Mouse (Mus musculus): Measurements from ENCODE around the gene Foxi3. TPM values are rescaled to one million over a fixed set of nuclear protein-coding genes. Genes with fewer than 3 reads are reported as not detected.

The Foxi3 gene
- polyA plus RNA-seq, 1 experiment from 2014 or later = not detected

DNA sequence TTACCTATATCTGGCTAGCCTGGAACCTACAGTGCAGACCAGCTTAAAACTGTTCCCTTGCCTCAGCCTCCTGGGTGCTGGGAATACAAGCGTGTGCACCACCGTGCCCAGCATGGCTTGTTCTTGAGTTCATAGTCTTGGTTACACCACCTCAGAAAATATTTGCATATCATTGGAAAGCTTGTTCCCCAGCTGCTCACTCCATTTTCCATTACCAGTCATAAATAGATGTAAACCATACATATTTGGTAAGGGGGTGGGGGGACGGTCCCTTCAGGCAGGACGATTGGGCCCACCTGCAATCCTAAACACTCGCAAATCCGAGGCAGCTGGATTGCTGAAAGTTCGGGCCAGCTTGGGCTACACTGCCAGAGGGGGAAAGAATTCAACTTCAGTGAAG is 3.1 kb upstream of the Foxi3 start:
- Histone ChIP-seq H3K36me3 (ENCODE audit: control insufficient read depth, insufficient read depth) (no peaks in the 10 kb centered on the region), H3K9ac (ENCODE audit: low read length) (no peak overlapping the region), H3K9me3 (replicated peaks; ENCODE audit: control insufficient read depth, low read length) (no peaks in the 10 kb centered on the region), H3K4me1 (ENCODE audit: control insufficient read depth, insufficient read depth, low read length) (peaks cover 9% of the 10 kb centered on the region), H3K27ac (ENCODE audit: low read length) (no peak overlapping the region), H3K27me3 (ENCODE audit: control insufficient read depth, insufficient read depth, low read length) (peaks cover 49% of the 10 kb centered on the region), H3K4me3 (ENCODE audit: low read length) (no peak overlapping the region), H3K4me2 (ENCODE audit: low read depth, low read length) (no peak overlapping the region)
- 66% methylated on average over 7 of the region's 7 CpGs for WGBS
- no peak for ATAC-seq (replicated peaks; ENCODE audit: extremely low read depth, insufficient read depth, low FRiP score)

DNA sequence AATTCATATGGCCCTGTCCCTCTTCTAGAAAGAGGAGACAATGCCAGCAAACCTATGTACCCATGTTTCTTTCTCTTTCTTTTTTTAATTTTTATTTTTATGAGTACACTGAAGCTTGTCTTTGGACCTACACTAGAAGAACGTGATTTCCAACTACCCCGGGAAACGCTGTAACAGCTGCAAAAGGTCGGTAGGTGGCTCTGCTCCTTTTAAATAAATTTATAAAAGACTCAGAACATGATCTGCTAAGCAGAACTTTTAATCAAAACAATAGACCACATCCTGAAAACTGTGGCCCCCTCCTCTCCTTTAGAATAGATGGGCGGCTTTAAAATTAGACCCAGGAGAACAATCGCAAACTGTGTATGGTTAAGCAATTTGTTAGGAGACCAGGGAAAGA is 2.3 kb upstream of the Foxi3 start:
- WGBS = 13% methylated on average over 6 of the region's 6 CpGs
- Histone ChIP-seq H3K4me2 (ENCODE audit: low read depth, low read length) (no peak overlapping the region), H3K4me1 (ENCODE audit: control insufficient read depth, insufficient read depth, low read length) (peaks cover 9% of the 10 kb centered on the region), H3K4me3 (ENCODE audit: low read length) (no peak overlapping the region), H3K36me3 (ENCODE audit: control insufficient read depth, insufficient read depth) (no peaks in the 10 kb centered on the region), H3K9me3 (replicated peaks; ENCODE audit: control insufficient read depth, low read length) (no peaks in the 10 kb centered on the region), H3K27ac (ENCODE audit: low read length) (no peak overlapping the region), H3K9ac (ENCODE audit: low read length) (no peak overlapping the region), H3K27me3 (ENCODE audit: control insufficient read depth, insufficient read depth, low read length) (peaks cover 55% of the 10 kb centered on the region)
- no peak for ATAC-seq (replicated peaks; ENCODE audit: extremely low read depth, insufficient read depth, low FRiP score)

DNA sequence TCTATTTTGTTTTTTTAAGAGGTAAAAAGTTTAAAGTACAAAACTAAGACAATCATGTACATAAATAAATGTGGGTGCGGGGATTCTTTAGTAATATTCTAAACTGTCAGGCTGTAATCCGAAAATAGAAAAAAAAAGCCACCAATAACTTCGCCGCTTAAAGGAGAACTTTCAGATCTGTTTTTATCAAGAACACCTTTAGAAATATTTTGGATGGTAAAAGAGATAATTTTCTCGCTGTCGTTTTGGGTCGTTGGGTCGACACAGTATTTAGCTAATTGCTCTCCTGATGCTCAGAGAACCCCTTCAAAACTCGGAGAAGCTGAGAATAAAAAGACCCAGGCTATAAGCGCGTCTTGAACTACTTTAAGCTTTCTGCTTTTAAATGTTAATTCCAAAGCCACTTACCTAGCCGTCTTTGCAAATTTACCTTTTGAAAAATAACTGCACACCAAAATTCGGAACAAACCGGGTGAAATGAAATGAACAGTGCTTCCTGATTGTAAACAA is 985 bp upstream of the Foxi3 start:
- H3K27me3 ChIP-seq (ENCODE audit: control insufficient read depth, insufficient read depth, low read length) = peaks cover 66% of the 10 kb centered on the region
- ATAC-seq (replicated peaks; ENCODE audit: extremely low read depth, insufficient read depth, low FRiP score) = no peak
- no peak overlapping the region for H3K4me2 ChIP-seq (ENCODE audit: low read depth, low read length)
- WGBS = 6% methylated on average over 14 of the region's 14 CpGs
- H3K9me3 ChIP-seq (replicated peaks; ENCODE audit: control insufficient read depth, low read length) = no peaks in the 10 kb centered on the region
- peaks cover 9% of the 10 kb centered on the region for H3K4me1 ChIP-seq (ENCODE audit: control insufficient read depth, insufficient read depth, low read length)
- H3K4me3 ChIP-seq (ENCODE audit: low read length) = no peak overlapping the region
- no peak overlapping the region for H3K27ac ChIP-seq (ENCODE audit: low read length)
- no peak overlapping the region for H3K9ac ChIP-seq (ENCODE audit: low read length)
- no peaks in the 10 kb centered on the region for H3K36me3 ChIP-seq (ENCODE audit: control insufficient read depth, insufficient read depth)

DNA sequence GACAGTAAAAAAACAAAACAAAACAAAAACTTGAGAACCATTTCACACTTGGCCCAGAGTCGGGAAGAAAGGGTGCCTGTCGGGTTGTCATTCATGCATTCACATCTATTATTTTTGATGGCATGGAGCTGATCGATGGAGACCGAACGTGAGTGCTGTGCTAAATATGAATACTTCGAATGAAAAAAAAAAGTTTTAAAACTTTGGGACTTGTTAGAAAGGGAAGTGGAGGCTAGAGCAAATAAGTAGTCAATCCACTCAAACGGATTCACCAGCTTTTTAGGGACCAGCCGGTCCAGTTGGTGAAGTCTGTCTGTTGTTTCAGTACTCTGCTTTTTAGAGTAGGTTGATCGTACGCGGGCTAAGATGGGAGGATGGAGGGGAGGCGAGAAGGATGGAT is 490 bp upstream of the Foxi3 start:
- WGBS = 2% methylated on average over 12 of the region's 12 CpGs
- peak overlapping the region; percentile 50 for H3K4me3 ChIP-seq (ENCODE audit: low read length)
- peak overlapping the region; percentile 67 for H3K4me2 ChIP-seq (ENCODE audit: low read depth, low read length)
- no peak overlapping the region for H3K9ac ChIP-seq (ENCODE audit: low read length)
- ATAC-seq (replicated peaks; ENCODE audit: extremely low read depth, insufficient read depth, low FRiP score) = no peak
- H3K4me1 ChIP-seq (ENCODE audit: control insufficient read depth, insufficient read depth, low read length) = peaks cover 9% of the 10 kb centered on the region
- no peak overlapping the region for H3K27ac ChIP-seq (ENCODE audit: low read length)
- peaks cover 69% of the 10 kb centered on the region for H3K27me3 ChIP-seq (ENCODE audit: control insufficient read depth, insufficient read depth, low read length)
- no peaks in the 10 kb centered on the region for H3K36me3 ChIP-seq (ENCODE audit: control insufficient read depth, insufficient read depth)
- no peaks in the 10 kb centered on the region for H3K9me3 ChIP-seq (replicated peaks; ENCODE audit: control insufficient read depth, low read length)

DNA sequence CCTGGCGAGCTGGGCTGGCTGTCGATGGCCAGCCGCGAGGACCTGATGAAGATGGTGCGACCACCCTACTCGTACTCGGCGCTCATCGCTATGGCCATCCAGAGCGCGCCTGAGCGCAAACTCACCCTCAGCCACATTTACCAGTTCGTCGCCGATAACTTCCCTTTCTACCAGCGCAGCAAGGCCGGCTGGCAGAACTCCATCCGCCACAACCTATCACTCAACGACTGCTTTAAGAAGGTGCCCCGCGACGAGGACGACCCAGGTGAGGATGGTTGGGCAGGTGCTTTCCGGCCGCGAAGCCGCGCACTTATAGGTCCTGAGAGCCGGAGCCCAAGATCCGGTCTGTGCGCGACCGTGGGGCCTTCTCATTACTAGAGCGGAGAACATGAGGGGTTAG is 605 bp downstream of the Foxi3 start:
- WGBS = 1% methylated on average over 30 of the region's 34 CpGs
- Histone ChIP-seq H3K9ac (ENCODE audit: low read length) (no peak overlapping the region), H3K27ac (ENCODE audit: low read length) (no peak overlapping the region), H3K4me1 (ENCODE audit: control insufficient read depth, insufficient read depth, low read length) (peaks cover 9% of the 10 kb centered on the region), H3K9me3 (replicated peaks; ENCODE audit: control insufficient read depth, low read length) (no peaks in the 10 kb centered on the region), H3K36me3 (ENCODE audit: control insufficient read depth, insufficient read depth) (no peaks in the 10 kb centered on the region), H3K27me3 (ENCODE audit: control insufficient read depth, insufficient read depth, low read length) (peaks cover 64% of the 10 kb centered on the region), H3K4me2 (ENCODE audit: low read depth, low read length) (peak overlapping the region; percentile 67), H3K4me3 (ENCODE audit: low read length) (peak overlapping the region; percentile 50)
- ATAC-seq (replicated peaks; ENCODE audit: extremely low read depth, insufficient read depth, low FRiP score) = no peak

DNA sequence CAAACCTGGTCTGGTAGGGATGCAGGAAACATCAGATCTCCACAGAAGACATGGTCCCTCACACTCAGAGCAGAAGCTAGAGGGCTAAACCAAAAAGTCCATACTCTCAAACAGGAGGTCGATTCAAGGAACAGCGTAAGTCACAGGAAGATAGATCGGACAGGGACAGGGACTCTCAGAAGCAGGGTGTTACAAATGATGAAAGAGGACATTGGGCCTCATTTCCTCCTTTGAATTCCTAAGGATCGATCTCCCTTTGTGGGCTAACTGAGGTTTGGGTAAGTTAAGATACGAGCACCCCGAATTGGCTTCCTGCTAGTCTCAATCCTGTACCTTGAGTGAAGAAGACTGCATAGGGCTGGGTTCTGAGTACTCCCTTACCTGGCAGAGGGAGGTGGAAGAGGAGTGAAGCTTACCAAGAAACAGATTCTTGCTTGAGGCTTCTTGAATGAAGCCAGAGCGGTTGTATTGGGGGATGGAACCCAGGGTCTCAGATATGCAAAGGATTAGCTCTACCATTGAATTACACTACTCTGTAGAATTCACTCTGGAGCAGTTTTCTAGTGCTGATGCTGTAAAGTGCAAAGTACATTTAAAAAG is 1.1 kb downstream of the Foxi3 start:
- 13% methylated on average over 7 of the region's 7 CpGs for WGBS
- H3K27me3 ChIP-seq (ENCODE audit: control insufficient read depth, insufficient read depth, low read length) = peaks cover 64% of the 10 kb centered on the region
- no peak overlapping the region for H3K4me2 ChIP-seq (ENCODE audit: low read depth, low read length)
- ATAC-seq (replicated peaks; ENCODE audit: extremely low read depth, insufficient read depth, low FRiP score) = no peak
- no peaks in the 10 kb centered on the region for H3K9me3 ChIP-seq (replicated peaks; ENCODE audit: control insufficient read depth, low read length)
- H3K9ac ChIP-seq (ENCODE audit: low read length) = no peak overlapping the region
- no peak overlapping the region for H3K4me3 ChIP-seq (ENCODE audit: low read length)
- no peak overlapping the region for H3K27ac ChIP-seq (ENCODE audit: low read length)
- peaks cover 9% of the 10 kb centered on the region for H3K4me1 ChIP-seq (ENCODE audit: control insufficient read depth, insufficient read depth, low read length)
- H3K36me3 ChIP-seq (ENCODE audit: control insufficient read depth, insufficient read depth) = no peaks in the 10 kb centered on the region

DNA sequence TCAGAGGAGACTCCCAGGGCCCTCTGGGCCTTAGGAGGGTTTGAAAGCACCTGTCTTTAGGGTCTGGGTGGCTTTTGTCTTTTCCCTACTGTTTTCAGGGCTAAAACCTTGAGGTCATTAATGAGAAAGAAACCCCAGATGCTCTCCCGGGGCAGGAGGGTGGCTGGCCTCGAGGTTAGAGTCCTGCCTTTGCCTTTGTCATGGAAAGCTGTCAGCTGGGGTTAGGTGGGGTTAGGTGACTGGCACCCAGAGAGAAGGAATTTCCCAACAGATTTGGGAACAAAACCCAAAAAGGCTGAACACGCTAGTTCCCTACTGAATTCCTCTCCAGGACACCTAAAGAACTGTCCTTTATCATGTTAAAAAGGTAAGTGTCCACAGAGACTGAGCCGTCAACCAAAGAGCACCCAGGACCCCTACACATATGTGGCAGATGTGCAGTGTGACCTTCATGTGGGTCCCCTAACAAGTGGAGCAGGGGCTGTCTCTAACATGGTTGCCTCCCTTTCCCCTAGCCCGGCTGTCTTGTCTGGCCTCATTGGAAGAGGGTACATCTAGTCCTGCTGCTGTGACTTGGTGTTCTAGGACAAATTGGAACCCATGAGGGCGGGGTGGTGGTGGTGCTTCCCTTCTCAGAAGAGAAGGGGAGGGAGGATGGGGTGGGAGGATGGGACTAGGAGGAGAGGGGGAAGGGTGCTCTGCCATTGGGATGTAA is 7.9 kb downstream of the Foxi3 start:
- H3K4me3 ChIP-seq (ENCODE audit: low read length) = no peak overlapping the region
- no peak for ATAC-seq (replicated peaks; ENCODE audit: extremely low read depth, insufficient read depth, low FRiP score)
- no peak overlapping the region for H3K9ac ChIP-seq (ENCODE audit: low read length)
- H3K27me3 ChIP-seq (ENCODE audit: control insufficient read depth, insufficient read depth, low read length) = peaks cover 20% of the 10 kb centered on the region
- WGBS = 51% methylated on average over 6 of the region's 6 CpGs
- no peak overlapping the region for H3K4me2 ChIP-seq (ENCODE audit: low read depth, low read length)
- no peaks in the 10 kb centered on the region for H3K9me3 ChIP-seq (replicated peaks; ENCODE audit: control insufficient read depth, low read length)
- H3K4me1 ChIP-seq (ENCODE audit: control insufficient read depth, insufficient read depth, low read length) = peaks cover 7% of the 10 kb centered on the region
- no peak overlapping the region for H3K27ac ChIP-seq (ENCODE audit: low read length)
- no peaks in the 10 kb centered on the region for H3K36me3 ChIP-seq (ENCODE audit: control insufficient read depth, insufficient read depth)

DNA sequence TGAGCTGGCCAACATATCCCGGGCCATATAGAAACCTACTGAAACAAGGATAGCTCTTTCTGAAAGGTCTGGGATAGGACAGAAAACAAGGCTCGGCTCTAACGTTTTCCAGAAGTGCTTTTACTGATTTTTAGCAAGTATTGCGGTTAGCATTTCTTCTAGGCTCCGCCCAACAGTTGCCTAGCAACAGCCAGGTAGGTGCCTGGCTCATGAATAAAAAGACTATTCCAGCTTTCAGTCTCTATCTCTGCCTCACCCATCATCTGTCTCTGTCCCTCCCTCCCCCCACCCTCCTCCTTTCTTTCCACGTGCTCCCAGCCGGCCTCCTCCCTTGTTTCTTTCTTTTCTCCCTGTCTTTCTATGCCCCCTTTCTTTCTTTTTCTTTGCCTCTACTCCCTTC is 9.4 kb downstream of the Foxi3 start:
- H3K36me3 ChIP-seq (ENCODE audit: control insufficient read depth, insufficient read depth) = no peaks in the 10 kb centered on the region
- peaks cover 6% of the 10 kb centered on the region for H3K27me3 ChIP-seq (ENCODE audit: control insufficient read depth, insufficient read depth, low read length)
- no peak overlapping the region for H3K4me2 ChIP-seq (ENCODE audit: low read depth, low read length)
- H3K4me3 ChIP-seq (ENCODE audit: low read length) = no peak overlapping the region
- ATAC-seq (replicated peaks; ENCODE audit: extremely low read depth, insufficient read depth, low FRiP score) = no peak
- no peaks in the 10 kb centered on the region for H3K9me3 ChIP-seq (replicated peaks; ENCODE audit: control insufficient read depth, low read length)
- 32% methylated on average over 7 of the region's 7 CpGs for WGBS
- no peak overlapping the region for H3K9ac ChIP-seq (ENCODE audit: low read length)
- H3K27ac ChIP-seq (ENCODE audit: low read length) = no peak overlapping the region
- H3K4me1 ChIP-seq (ENCODE audit: control insufficient read depth, insufficient read depth, low read length) = peaks cover 7% of the 10 kb centered on the region

DNA sequence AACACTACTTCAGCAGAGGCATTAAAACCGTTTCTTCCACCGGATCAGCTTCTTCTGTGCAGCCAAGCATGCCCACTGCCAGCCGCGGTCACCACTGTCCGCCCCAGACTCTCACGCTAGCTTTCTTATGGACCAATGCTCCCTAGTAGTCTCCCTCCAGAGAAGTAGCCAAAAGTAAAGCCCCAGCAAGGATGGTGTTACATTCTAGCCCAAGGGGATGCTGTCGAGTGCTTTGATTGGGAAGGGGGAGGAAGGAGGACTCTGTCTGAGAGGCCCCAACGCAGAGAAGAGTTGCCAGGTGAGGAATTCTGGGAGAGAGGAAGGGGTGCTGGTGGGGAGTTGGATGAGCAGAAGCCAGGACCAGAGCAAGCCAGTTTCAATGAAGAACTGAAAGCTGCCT is 11.1 kb downstream of the Foxi3 start:
- peaks cover 5% of the 10 kb centered on the region; the same call in 1 of the 2 replicates for H3K27me3 ChIP-seq (ENCODE audit: control insufficient read depth, insufficient read depth, low read length)
- H3K4me2 ChIP-seq (ENCODE audit: low read depth, low read length) = peak overlapping the region; percentile 48
- no peak overlapping the region for H3K9ac ChIP-seq (ENCODE audit: low read length)
- H3K4me3 ChIP-seq (ENCODE audit: low read length) = peak overlapping the region; percentile 17
- H3K4me1 ChIP-seq (ENCODE audit: control insufficient read depth, insufficient read depth, low read length) = peaks cover 7% of the 10 kb centered on the region
- no peak for ATAC-seq (replicated peaks; ENCODE audit: extremely low read depth, insufficient read depth, low FRiP score)
- no peaks in the 10 kb centered on the region for H3K9me3 ChIP-seq (replicated peaks; ENCODE audit: control insufficient read depth, low read length)
- H3K36me3 ChIP-seq (ENCODE audit: control insufficient read depth, insufficient read depth) = no peaks in the 10 kb centered on the region
- 7% methylated on average over 8 of the region's 8 CpGs for WGBS
- H3K27ac ChIP-seq (ENCODE audit: low read length) = no peak overlapping the region

Data from heart, embryonic 16.5 days (tissue).